Mouse (Mus musculus) ES-E14 (cell line): ENCODE results near the gene Npcd. TPM values are rescaled to one million over a fixed set of nuclear protein-coding genes. Genes with fewer than 3 reads are reported as not detected.

Experiments
- DNase-seq: peaks from one replicate; pipeline ENCODE4 v3.0.0-alpha.2; 2013; ENCODE audit warnings: low read depth, low spot score
- H3K27ac ChIP-seq: 2 replicates; pipeline ENCODE4 v1.5.1; 2012; ENCODE audit warnings: low read depth, mild to moderate bottlenecking, low read length, moderate library complexity, mixed read lengths; ENCODE audit not compliant: poor library complexity, insufficient read depth, severe bottlenecking
- H3K36me3 ChIP-seq: 2 replicates; pipeline ENCODE4 v1.6.1; 2012; ENCODE audit warnings: mild to moderate bottlenecking, low read length, moderate library complexity, mixed read lengths; ENCODE audit not compliant: control insufficient read depth, poor library complexity, insufficient read depth, severe bottlenecking
- H3K4me1 ChIP-seq, 2 experiments: fragments of 150-350 bp in 1 of 2; sonication (generic) in 1 of 2; 2 replicates each; pipeline ENCODE4 v1.6.1; 2012; ENCODE audit warnings: low read length in 2 of 2, mild to moderate bottlenecking in 1 of 2, mixed read lengths in 1 of 2; ENCODE audit not compliant: control insufficient read depth in 2 of 2, insufficient read depth in 2 of 2, poor library complexity in 1 of 2
- H3K4me3 ChIP-seq, 2 experiments: fragments of 150-350 bp in 1 of 2; sonication (generic) in 1 of 2; 2 replicates each; pipeline ENCODE4 v1.5.1; 2012; ENCODE audit warnings: low read length in 2 of 2, low read depth in 1 of 2, mild to moderate bottlenecking in 1 of 2, mixed read lengths in 1 of 2; ENCODE audit not compliant: insufficient read depth in 1 of 2, poor library complexity in 1 of 2, severe bottlenecking in 1 of 2
- H3K9ac ChIP-seq: 2 replicates; pipeline ENCODE4 v1.6.1; 2012; ENCODE audit warnings: low read depth, mild to moderate bottlenecking, low read length, mixed read lengths; ENCODE audit not compliant: poor library complexity, insufficient read depth, severe bottlenecking
- H3K9me3 ChIP-seq: fragments of 150-350 bp; sonication (generic); 2 replicates; pipeline ENCODE4 v1.6.1; 2012; ENCODE audit warnings: low read depth, mild to moderate bottlenecking, low read length; ENCODE audit not compliant: control insufficient read depth, insufficient read depth
- CHD2 ChIP-seq: IDR thresholded peaks from 2 replicates; pipeline ENCODE4 v1.6.1; 2014; ENCODE audit warnings: mild to moderate bottlenecking, low read depth, low read length, inconsistent platforms
- HCFC1 ChIP-seq: IDR thresholded peaks from 2 replicates; pipeline ENCODE4 v1.6.1; 2012; ENCODE audit warnings: low read length, inconsistent platforms, borderline replicate concordance; ENCODE audit not compliant: insufficient read depth
- MAFK ChIP-seq: IDR thresholded peaks from 2 replicates; pipeline ENCODE4 v1.6.1; 2014; ENCODE audit warnings: mild to moderate bottlenecking, low read depth, low read length, inconsistent platforms; ENCODE audit not compliant: insufficient read depth
- ZC3H11A ChIP-seq: IDR thresholded peaks from 2 replicates; pipeline ENCODE4 v1.6.1; 2012; ENCODE audit warnings: low read depth, mild to moderate bottlenecking, inconsistent platforms, low read length, borderline replicate concordance
- ZNF384 ChIP-seq: IDR thresholded peaks from 2 replicates; pipeline ENCODE4 v1.6.1; 2012; ENCODE audit warnings: low read depth, low read length, inconsistent platforms
- in situ Hi-C, 2 experiments: fragments of 600-800 bp; cut with MboI; formaldehyde crosslinking; loops; one replicate each; pipeline ENCODE4 v1.15.1; 2025; ENCODE audit warnings: low sequenced_read_pairs in 2 of 2, inconsistent platforms in 1 of 2; ENCODE audit not compliant: unreplicated experiment in 2 of 2
- total RNA-seq: library from RNA; depleted of rRNA; stranded (reverse); fragments of 300-350 nt; gene quantifications from 2 replicates; pipeline ENCODE4 v1.2.3, GENCODE M21; 2012

Npcd gene
- total RNA-seq, 1 experiment = 3.4 TPM

- no peak for TF ChIP-seq ZNF384
- Histone ChIP-seq H3K9ac (peak overlapping the region; percentile 45; the same call in 1 of the 2 replicates), H3K4me1 (peaks cover 10% of the 10 kb centered on the region in 2 experiments), H3K4me3 (peak overlapping the region; percentile 23 to 46), H3K9me3 (no peaks in the 10 kb centered on the region), H3K36me3 (no peaks in the 10 kb centered on the region), H3K27ac (peak overlapping the region; percentile 79)
- no peak for DNase-seq
- in situ Hi-C loops = no loop called here
These were observed 45.3 kb upstream of the Npcd start for GRCm38 (mm10) chr15:79879319-79879718.

- Histone ChIP-seq H3K27ac (peak overlapping the region; percentile 87), H3K9ac (peak overlapping the region; percentile 74; the same call in 1 of the 2 replicates), H3K9me3 (no peaks in the 10 kb centered on the region), H3K4me3 (peak overlapping the region; percentile 23 to 46), H3K36me3 (no peaks in the 10 kb centered on the region), H3K4me1 (peaks cover 10 to 12% of the 10 kb centered on the region in 2 experiments)
- DNase-seq = no peak
- in situ Hi-C loops = no loop called here
- TF ChIP-seq ZNF384 (no peak), HCFC1 (no peak), ZC3H11A (no peak), MAFK (no peak), CHD2 (no peak)
These were observed 44.7 kb upstream of the Npcd start for GRCm38 (mm10) chr15:79878725-79879136.

- Histone ChIP-seq H3K27ac (peak overlapping the region; percentile 44; the same call in 1 of the 2 replicates), H3K9me3 (no peaks in the 10 kb centered on the region), H3K4me3 (no peak overlapping the region), H3K9ac (peak overlapping the region; percentile 30; the same call in 1 of the 2 replicates), H3K4me1 (peaks cover 14% of the 10 kb centered on the region in 2 experiments), H3K36me3 (no peaks in the 10 kb centered on the region)
- DNase-seq = no peak
- in situ Hi-C loops = no loop called here
- TF ChIP-seq MAFK (no peak), HCFC1 (no peak), CHD2 (no peak), ZNF384 (no peak), ZC3H11A (no peak)
These were observed 41.4 kb upstream of the Npcd start for GRCm38 (mm10) chr15:79875261-79875995.

GRCm38 (mm10) chr15:79873995-79874394 lies 40.0 kb upstream of the Npcd start:
- Histone ChIP-seq H3K4me3 (no peak overlapping the region), H3K36me3 (no peaks in the 10 kb centered on the region), H3K9me3 (no peaks in the 10 kb centered on the region), H3K27ac (peak overlapping the region; percentile 70; the same call in 1 of the 2 replicates), H3K9ac (peak overlapping the region; percentile 36; the same call in 1 of the 2 replicates), H3K4me1 (peaks cover 10 to 14% of the 10 kb centered on the region in 2 experiments)
- in situ Hi-C loops = no loop called here
- DNase-seq = no peak
- no peak for TF ChIP-seq ZNF384
- no peak for TF ChIP-seq HCFC1
- TF ChIP-seq CHD2 = no peak
- no peak for TF ChIP-seq MAFK

DNA sequence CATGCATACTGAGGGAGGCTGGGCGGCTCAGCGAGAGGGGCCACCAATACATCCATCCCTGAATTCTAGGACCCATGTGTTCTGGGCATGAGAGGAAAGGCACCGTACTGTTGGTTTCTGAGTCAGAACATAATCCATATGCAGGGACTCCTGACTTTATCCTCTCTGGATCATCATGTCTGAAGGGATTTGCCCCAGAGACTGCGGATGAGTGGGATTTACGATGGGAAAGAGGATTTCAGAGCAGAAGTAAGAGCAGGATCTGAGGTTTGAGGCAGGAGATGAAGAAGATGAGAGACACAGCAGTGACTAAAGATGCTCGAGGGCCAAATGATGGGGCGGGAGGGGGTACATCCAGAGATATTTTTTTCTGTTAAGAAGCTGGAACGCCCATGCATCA lies 39.5 kb upstream of the Npcd start:
- no peak for DNase-seq
- Histone ChIP-seq H3K9ac (peak overlapping the region; percentile 36; the same call in 1 of the 2 replicates), H3K4me3 (no peak overlapping the region), H3K4me1 (peaks cover 10 to 14% of the 10 kb centered on the region in 2 experiments), H3K27ac (peak overlapping the region; percentile 70; the same call in 1 of the 2 replicates), H3K9me3 (no peaks in the 10 kb centered on the region), H3K36me3 (no peaks in the 10 kb centered on the region)
- no peak for TF ChIP-seq MAFK
- no peak for TF ChIP-seq HCFC1
- TF ChIP-seq ZNF384 = no peak
- no peak for TF ChIP-seq ZC3H11A
- no peak for TF ChIP-seq CHD2
- in situ Hi-C loops = no loop called here
